Mouse (Mus musculus) ES-Bruce4 (cell line): ENCODE results near the gene Ttc38.

Experiments used
- CTCF ChIP-seq: IDR thresholded peaks from one replicate; pipeline ENCODE4 v1.8.1; 2011; ENCODE audit warnings: low read depth, low read length
- EP300 ChIP-seq: IDR thresholded peaks from 2 replicates; pipeline ENCODE4 v1.6.1; 2011; ENCODE audit warnings: low read depth, low read length; ENCODE audit not compliant: insufficient read depth
- POLR2A ChIP-seq: IDR thresholded peaks from one replicate; pipeline ENCODE4 v1.8.1; 2011; ENCODE audit warnings: low read length; ENCODE audit not compliant: insufficient read depth

DNA sequence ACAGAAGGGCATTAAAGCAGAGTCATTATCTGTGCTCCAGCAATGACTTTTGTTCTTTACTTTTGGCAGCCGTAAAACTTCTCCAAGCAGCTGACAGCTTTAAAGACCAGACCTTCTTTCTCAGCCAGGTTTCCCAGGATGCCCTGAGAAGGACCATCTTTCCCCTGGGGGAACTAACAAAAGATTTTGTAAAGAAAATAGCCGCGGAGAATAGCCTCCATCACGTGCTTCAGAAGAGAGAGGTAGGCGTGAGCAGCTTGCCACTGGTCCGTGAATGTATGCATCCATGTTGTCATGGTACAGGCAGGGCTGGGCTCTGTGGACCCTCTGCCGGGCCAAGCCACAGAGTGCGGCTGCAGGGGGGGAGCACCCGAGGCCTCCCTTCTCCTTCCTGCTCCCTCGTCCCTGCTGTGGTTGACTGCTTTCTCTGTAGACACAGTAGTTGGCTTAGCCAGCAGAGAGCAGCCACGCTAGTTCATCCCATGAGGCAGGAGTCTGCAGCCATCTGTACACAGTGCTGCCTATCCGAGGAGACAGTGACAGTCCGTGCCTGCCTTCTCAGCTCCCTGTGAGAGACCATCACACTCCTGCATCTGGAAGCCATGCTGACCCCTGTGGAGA, 60.5 kb downstream of the Ttc38 start:
- TF ChIP-seq POLR2A (no peak), CTCF (no peak), EP300 (no peak)
